In genomic region chr10:3446748-3447147, GRCm38 (mm10) we compare ENCODE assay signal across 4 mouse cellular contexts.
DNase-seq lines count a peak whose midpoint lies in the region; ATAC-seq and TF ChIP-seq lines count a peak whose summit lies in the region.
"Not testable (repeated sequence)": the region's sequence is repeated elsewhere in the genome, so short reads cannot be mapped to it uniquely, and the experiment has no call there.

No protein-coding gene starts in this region.

- H3K4me2 ChIP-seq in lung, embryonic 14.5 days; lung, embryonic 16.5 days (ENCODE audit: low read depth, low read length): not testable (repeated sequence)

- not testable (repeated sequence) for H3K27ac ChIP-seq in lung, embryonic 14.5 days (ENCODE audit: low read depth)
- H3K27ac ChIP-seq in lung, embryonic 16.5 days (ENCODE audit: low read length): peak overlapping the region; percentile 81

- peak; percentile 47 for DNase-seq in lung, embryonic 14.5 days
- DNase-seq in lung, postnatal 10 days: peak; percentile 35
- DNase-seq in lung, postnatal 36 days: peak; percentile 70

- not testable (repeated sequence) for H3K36me3 ChIP-seq in lung, embryonic 14.5 days (ENCODE audit: insufficient read depth); lung, embryonic 16.5 days (ENCODE audit: control insufficient read depth, insufficient read depth, low read length)

- 72% methylated on average over 10 of the region's 10 CpGs for WGBS in lung, embryonic 14.5 days
- 60% methylated on average over 10 of the region's 10 CpGs for WGBS in lung, embryonic 16.5 days

- not testable (repeated sequence) for H3K4me3 ChIP-seq in lung, embryonic 14.5 days (ENCODE audit: low read depth, low read length); lung, embryonic 16.5 days (ENCODE audit: low read length)

- not testable (repeated sequence) for TF ChIP-seq CTCF in lung, embryonic 14.5 days (IDR thresholded peaks at IDR 0.05; ENCODE audit: low read depth)

- not testable (repeated sequence) for H3K27me3 ChIP-seq in lung, embryonic 14.5 days (ENCODE audit: insufficient read depth, low read length); lung, embryonic 16.5 days (ENCODE audit: control insufficient read depth, insufficient read depth, low read depth, low read length)

- H3K4me1 ChIP-seq in lung, embryonic 14.5 days (ENCODE audit: insufficient read depth); lung, embryonic 16.5 days (replicated peaks; ENCODE audit: control insufficient read depth, insufficient read depth, low read length): not testable (repeated sequence)

- not testable (repeated sequence) for H3K9me3 ChIP-seq in lung, embryonic 14.5 days (ENCODE audit: low read depth, low read length); lung, embryonic 16.5 days (ENCODE audit: control insufficient read depth, low read length)

- peak; percentile 71; the same call in 1 of the 2 replicates for ATAC-seq in lung, embryonic 14.5 days (ENCODE audit: insufficient read depth)
- peak; percentile 83 for ATAC-seq in lung, embryonic 16.5 days (ENCODE audit: low read depth)

- H3K9ac ChIP-seq in lung, embryonic 14.5 days; lung, embryonic 16.5 days (ENCODE audit: low read length): not testable (repeated sequence)
